Comparison of ENCODE assay signal across 8 mouse cellular contexts in the genomic region with DNA sequence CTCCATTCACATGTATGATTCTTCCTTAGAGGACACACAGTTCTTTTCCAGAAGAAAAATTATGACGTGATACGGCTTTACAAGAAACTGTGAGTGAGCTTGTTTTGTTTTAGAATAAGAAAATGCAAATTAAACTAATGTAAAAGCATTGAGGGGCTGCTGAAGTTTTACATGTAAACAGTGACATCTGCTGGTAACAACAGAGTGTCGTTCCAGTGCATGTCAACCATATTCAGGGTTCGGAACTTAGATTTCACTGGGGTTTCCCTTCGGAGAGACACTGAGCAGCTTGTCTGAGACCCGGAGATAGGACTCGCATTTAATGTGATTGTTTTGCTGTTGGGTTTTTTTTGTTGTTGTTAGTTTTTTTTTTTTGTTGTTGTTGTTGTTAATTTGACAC.
A peak's percentile ranks its signal among the peaks of the same experiment; 100 is the strongest.
DNase-seq lines count a peak whose midpoint lies in the region; ATAC-seq lines count a peak whose summit lies in the region.

No protein-coding gene starts in this region.

- no peak overlapping the region for H3K9ac ChIP-seq in forebrain, embryonic 14.5 days (ENCODE audit: low read length)
- H3K9ac ChIP-seq in forebrain, embryonic 11.5 days (ENCODE audit: low read length) = no peak overlapping the region
- H3K9ac ChIP-seq in hindbrain, embryonic 16.5 days (ENCODE audit: low read depth, low read length) = no peak overlapping the region
- no peak overlapping the region for H3K9ac ChIP-seq in neural tube, embryonic 15.5 days (replicated peaks)

- H3K9me3 ChIP-seq in forebrain, embryonic 14.5 days (replicated peaks; ENCODE audit: control insufficient read depth, low read length) = no peaks in the 10 kb centered on the region
- H3K9me3 ChIP-seq in forebrain, embryonic 11.5 days (ENCODE audit: control insufficient read depth, low read length) = no peaks in the 10 kb centered on the region
- peaks cover 4% of the 10 kb centered on the region; the same call in 1 of the 2 replicates for H3K9me3 ChIP-seq in hindbrain, embryonic 16.5 days (ENCODE audit: control insufficient read depth, low read length)
- H3K9me3 ChIP-seq in neural tube, embryonic 15.5 days (replicated peaks) = peaks cover 5% of the 10 kb centered on the region

- no peak overlapping the region for H3K4me2 ChIP-seq in forebrain, embryonic 14.5 days (ENCODE audit: low read length)
- no peak overlapping the region for H3K4me2 ChIP-seq in forebrain, embryonic 11.5 days (ENCODE audit: low read depth, low read length, severe bottlenecking)
- H3K4me2 ChIP-seq in hindbrain, embryonic 16.5 days (ENCODE audit: low read length) = no peak overlapping the region
- no peak overlapping the region for H3K4me2 ChIP-seq in neural tube, embryonic 15.5 days

- H3K27me3 ChIP-seq in forebrain, embryonic 14.5 days (replicated peaks; ENCODE audit: control insufficient read depth, insufficient read depth, low read length) = no peaks in the 10 kb centered on the region
- no peaks in the 10 kb centered on the region for H3K27me3 ChIP-seq in forebrain, embryonic 11.5 days (ENCODE audit: control insufficient read depth, insufficient read depth, low read length)
- no peaks in the 10 kb centered on the region for H3K27me3 ChIP-seq in hindbrain, embryonic 16.5 days (replicated peaks; ENCODE audit: control insufficient read depth, insufficient read depth, low read length)
- H3K27me3 ChIP-seq in neural tube, embryonic 15.5 days (replicated peaks) = no peaks in the 10 kb centered on the region

- no peak overlapping the region for H3K27ac ChIP-seq in forebrain, embryonic 14.5 days (ENCODE audit: low read depth, low read length)
- H3K27ac ChIP-seq in forebrain, embryonic 11.5 days (ENCODE audit: low read depth, low read length) = no peak overlapping the region
- H3K27ac ChIP-seq in hindbrain, embryonic 16.5 days (ENCODE audit: low read depth, low read length) = no peak overlapping the region
- H3K27ac ChIP-seq in neural tube, embryonic 15.5 days (replicated peaks) = no peak overlapping the region

- 56% methylated on average over 7 of the region's 7 CpGs for WGBS in forebrain, embryonic 14.5 days
- WGBS in forebrain, embryonic 11.5 days = 68% methylated on average over 7 of the region's 7 CpGs
- WGBS in hindbrain, embryonic 16.5 days = 45% methylated on average over 7 of the region's 7 CpGs
- 58% methylated on average over 7 of the region's 7 CpGs for WGBS in neural tube, embryonic 15.5 days

- peak; percentile 79 for DNase-seq in forebrain, embryonic 14.5 days (ENCODE audit: low spot score)
- no peak for DNase-seq in forebrain, embryonic 11.5 days (ENCODE audit: low spot score)
- peak; percentile 23 to 52 for DNase-seq in right cerebral cortex, adult 2 months (ENCODE audit: low spot score in 2 of 2)
- no peak for DNase-seq in right cerebral cortex, postnatal 25 days
- DNase-seq in ovary, postnatal 14 days (ENCODE audit: low spot score) = no peak
- no peak for DNase-seq in adrenal gland, adult 18-20 months (ENCODE audit: low spot score in 2 of 2)

- no peaks in the 10 kb centered on the region for H3K36me3 ChIP-seq in forebrain, embryonic 14.5 days (ENCODE audit: control insufficient read depth, insufficient read depth, low read length)
- H3K36me3 ChIP-seq in forebrain, embryonic 11.5 days (ENCODE audit: control insufficient read depth, insufficient read depth, low read length) = no peaks in the 10 kb centered on the region
- no peaks in the 10 kb centered on the region for H3K36me3 ChIP-seq in hindbrain, embryonic 16.5 days (ENCODE audit: control insufficient read depth, insufficient read depth, low read length)
- no peaks in the 10 kb centered on the region for H3K36me3 ChIP-seq in neural tube, embryonic 15.5 days

- peak; percentile 67 for ATAC-seq in forebrain, embryonic 14.5 days
- no peak for ATAC-seq in forebrain, embryonic 11.5 days (replicated peaks; ENCODE audit: low FRiP score)
- ATAC-seq in hindbrain, embryonic 16.5 days = peak; percentile 82
- peak; percentile 63; the same call in 1 of the 2 replicates for ATAC-seq in neural tube, embryonic 15.5 days (ENCODE audit: low FRiP score)

- no peaks in the 10 kb centered on the region for H3K4me1 ChIP-seq in forebrain, embryonic 14.5 days (ENCODE audit: control insufficient read depth, insufficient read depth, low read length)
- H3K4me1 ChIP-seq in forebrain, embryonic 11.5 days (replicated peaks; ENCODE audit: control insufficient read depth, insufficient read depth, low read length) = no peaks in the 10 kb centered on the region
- no peaks in the 10 kb centered on the region for H3K4me1 ChIP-seq in hindbrain, embryonic 16.5 days (ENCODE audit: control insufficient read depth, insufficient read depth, low read depth, low read length)
- no peaks in the 10 kb centered on the region for H3K4me1 ChIP-seq in neural tube, embryonic 15.5 days

- H3K4me3 ChIP-seq in forebrain, embryonic 14.5 days (ENCODE audit: low read depth, low read length) = no peak overlapping the region
- H3K4me3 ChIP-seq in forebrain, embryonic 11.5 days (ENCODE audit: low read depth, low read length) = no peak overlapping the region
- H3K4me3 ChIP-seq in hindbrain, embryonic 16.5 days (ENCODE audit: low read length) = no peak overlapping the region
- no peak overlapping the region for H3K4me3 ChIP-seq in neural tube, embryonic 15.5 days (replicated peaks)

Comparison
In these comparisons a context has a peak if more than half of its experiments do, and no peak if none do; other contexts are left out.
1. DNase-seq: peak in forebrain, embryonic 14.5 days (single experiment) and right cerebral cortex, adult 2 months (2 of 2); none in forebrain, embryonic 11.5 days (single experiment), right cerebral cortex, postnatal 25 days (single experiment), ovary, postnatal 14 days (single experiment) and adrenal gland, adult 18-20 months (0 of 2).